Mouse (Mus musculus): ENCODE results near the gene Ap2a2. TPM values are rescaled to one million over a fixed set of nuclear protein-coding genes. Genes with fewer than 3 reads are reported as not detected.
"Not testable (repeated sequence)": the region's sequence is repeated elsewhere in the genome, so short reads cannot be mapped to it uniquely, and the experiment has no call there.

Ap2a2 gene
- total and polyA plus RNA-seq, 3 experiments = 28.5 to 58.3 (median 55.1) TPM

- DNase-seq = no peak
- Histone ChIP-seq H3K27me3 (ENCODE audit: control insufficient read depth, insufficient read depth, low read length) (no peaks in the 10 kb centered on the region), H3K27ac (no peak overlapping the region), H3K36me3 (ENCODE audit: control insufficient read depth, insufficient read depth, low read length) (no peaks in the 10 kb centered on the region), H3K4me3 (no peak overlapping the region), H3K79me2 (replicated peaks; ENCODE audit: control insufficient read depth, insufficient read depth, low read length) (peaks cover 6% of the 10 kb centered on the region), H3K9ac (ENCODE audit: low read depth, low read length) (no peak overlapping the region), H3K4me1 (ENCODE audit: control insufficient read depth, insufficient read depth, low read length) (peaks cover 5% of the 10 kb centered on the region)
- WGBS = 83% methylated on average over 7 of the region's 7 CpGs
- TF ChIP-seq EP300 (IDR thresholded peaks at IDR 0.05; ENCODE audit: insufficient read depth, low read depth, low read length) (no peak), CTCF (IDR thresholded peaks at IDR 0.05) (no peak), POLR2A (IDR thresholded peaks at IDR 0.05; ENCODE audit: insufficient read depth, low read depth, low read length) (no peak)
- intact Hi-C loops (cut with DNase I) = no loop called here
These were observed 19.4 kb downstream of the Ap2a2 start for GRCm38 (mm10) chr7:141581323-141581722.

GRCm38 (mm10) chr7:141584048-141584841, 22.3 kb downstream of the Ap2a2 start:
- no peaks in the 10 kb centered on the region for H3K27me3 ChIP-seq (ENCODE audit: control insufficient read depth, insufficient read depth, low read length)
- H3K27ac ChIP-seq = no peak overlapping the region
- no peak overlapping the region for H3K4me3 ChIP-seq
- no peak for DNase-seq
- intact Hi-C loops (cut with DNase I) = no loop called here
- no peaks in the 10 kb centered on the region for H3K36me3 ChIP-seq (ENCODE audit: control insufficient read depth, insufficient read depth, low read length)
- H3K79me2 ChIP-seq (replicated peaks; ENCODE audit: control insufficient read depth, insufficient read depth, low read length) = peaks cover 4% of the 10 kb centered on the region; the same call in 1 of the 2 replicates
- peaks cover 3% of the 10 kb centered on the region for H3K4me1 ChIP-seq (ENCODE audit: control insufficient read depth, insufficient read depth, low read length)
- WGBS = 79% methylated on average over 5 of the region's 5 CpGs
- H3K9ac ChIP-seq (ENCODE audit: low read depth, low read length) = no peak overlapping the region
- TF ChIP-seq POLR2A (IDR thresholded peaks at IDR 0.05; ENCODE audit: insufficient read depth, low read depth, low read length) = no peak
- peak; percentile 28; the same call in 1 of the 2 replicates for TF ChIP-seq CTCF (IDR thresholded peaks at IDR 0.05)

- WGBS = 75% methylated on average over 4 of the region's 4 CpGs
- no peak overlapping the region for H3K27ac ChIP-seq
- TF ChIP-seq CTCF (IDR thresholded peaks at IDR 0.05) (no peak), POLR2A (IDR thresholded peaks at IDR 0.05; ENCODE audit: insufficient read depth, low read depth, low read length) (no peak), EP300 (IDR thresholded peaks at IDR 0.05; ENCODE audit: insufficient read depth, low read depth, low read length) (no peak)
These were observed 23.3 kb downstream of the Ap2a2 start for GRCm38 (mm10) chr7:141585288-141585687.

GRCm38 (mm10) chr7:141585881-141586280, 23.9 kb downstream of the Ap2a2 start:
- H3K27ac ChIP-seq = no peak overlapping the region
- H3K36me3 ChIP-seq (ENCODE audit: control insufficient read depth, insufficient read depth, low read length) = no peaks in the 10 kb centered on the region
- peaks cover 3% of the 10 kb centered on the region; the same call in 1 of the 2 replicates for H3K79me2 ChIP-seq (replicated peaks; ENCODE audit: control insufficient read depth, insufficient read depth, low read length)
- no peak overlapping the region for H3K4me3 ChIP-seq
- TF ChIP-seq POLR2A (IDR thresholded peaks at IDR 0.05; ENCODE audit: insufficient read depth, low read depth, low read length) (no peak), CTCF (IDR thresholded peaks at IDR 0.05) (no peak), EP300 (IDR thresholded peaks at IDR 0.05; ENCODE audit: insufficient read depth, low read depth, low read length) (no peak)
- 90% methylated on average over 1 of the region's 1 CpGs for WGBS
- intact Hi-C loops (cut with DNase I) = no loop called here
- DNase-seq = no peak
- no peaks in the 10 kb centered on the region for H3K27me3 ChIP-seq (ENCODE audit: control insufficient read depth, insufficient read depth, low read length)
- peaks cover 3% of the 10 kb centered on the region for H3K4me1 ChIP-seq (ENCODE audit: control insufficient read depth, insufficient read depth, low read length)
- H3K9ac ChIP-seq (ENCODE audit: low read depth, low read length) = no peak overlapping the region

More at GRCm38 (mm10) chr7:141585288-141585687, 23.3 kb downstream of the Ap2a2 start:
- H3K4me1 ChIP-seq (ENCODE audit: control insufficient read depth, insufficient read depth, low read length) = peaks cover 3% of the 10 kb centered on the region
- no peak overlapping the region for H3K4me3 ChIP-seq
- H3K9ac ChIP-seq (ENCODE audit: low read depth, low read length) = no peak overlapping the region
- peaks cover 3% of the 10 kb centered on the region; the same call in 1 of the 2 replicates for H3K79me2 ChIP-seq (replicated peaks; ENCODE audit: control insufficient read depth, insufficient read depth, low read length)
- DNase-seq = no peak
- no peaks in the 10 kb centered on the region for H3K36me3 ChIP-seq (ENCODE audit: control insufficient read depth, insufficient read depth, low read length)
- intact Hi-C loops (cut with DNase I) = no loop called here
- H3K27me3 ChIP-seq (ENCODE audit: control insufficient read depth, insufficient read depth, low read length) = no peaks in the 10 kb centered on the region

GRCm38 (mm10) chr7:141588890-141589289, 26.9 kb downstream of the Ap2a2 start:
- Histone ChIP-seq H3K36me3 (ENCODE audit: control insufficient read depth, insufficient read depth, low read length) (no peaks in the 10 kb centered on the region), H3K27me3 (ENCODE audit: control insufficient read depth, insufficient read depth, low read length) (no peaks in the 10 kb centered on the region), H3K4me1 (ENCODE audit: control insufficient read depth, insufficient read depth, low read length) (no peaks in the 10 kb centered on the region; the same call in 1 of the 2 replicates), H3K27ac (no peak overlapping the region), H3K79me2 (replicated peaks; ENCODE audit: control insufficient read depth, insufficient read depth, low read length) (0 out of 2 replicates have a peak, but pooled peaks cover 3% of the 10 kb centered on the region), H3K4me3 (no peak overlapping the region), H3K9ac (ENCODE audit: low read depth, low read length) (no peak overlapping the region)
- 76% methylated on average over 6 of the region's 6 CpGs for WGBS
- TF ChIP-seq POLR2A (IDR thresholded peaks at IDR 0.05; ENCODE audit: insufficient read depth, low read depth, low read length) = no peak
- no peak for TF ChIP-seq CTCF (IDR thresholded peaks at IDR 0.05)
- TF ChIP-seq EP300 (IDR thresholded peaks at IDR 0.05; ENCODE audit: insufficient read depth, low read depth, low read length) = no peak
- DNase-seq = no peak
- intact Hi-C loops (cut with DNase I) = no loop called here

GRCm38 (mm10) chr7:141590249-141590648, 28.3 kb downstream of the Ap2a2 start:
- intact Hi-C loops (cut with DNase I); H3K36me3 ChIP-seq (ENCODE audit: control insufficient read depth, insufficient read depth, low read length); DNase-seq; H3K4me1 ChIP-seq (ENCODE audit: control insufficient read depth, insufficient read depth, low read length); H3K79me2 ChIP-seq (replicated peaks; ENCODE audit: control insufficient read depth, insufficient read depth, low read length); H3K9ac ChIP-seq (ENCODE audit: low read depth, low read length); H3K27me3 ChIP-seq (ENCODE audit: control insufficient read depth, insufficient read depth, low read length); H3K4me3 ChIP-seq; H3K27ac ChIP-seq: not testable (repeated sequence)
- WGBS = 81% methylated on average over 7 of the region's 7 CpGs

Data from heart, adult 2 months (tissue).